Mouse (Mus musculus) bone marrow macrophage, adult 2 months (primary cell): ENCODE measurements around the gene Dgka. TPM values are rescaled to one million over a fixed set of nuclear protein-coding genes. Genes with fewer than 3 reads are reported as not detected.

Experiments used
- H3K27ac ChIP-seq: 2 replicates; pipeline ENCODE4 v1.5.1; 2012; ENCODE audit warnings: low read depth, low read length; ENCODE audit not compliant: insufficient read depth
- H3K4me1 ChIP-seq: 2 replicates; pipeline ENCODE4 v1.6.1; 2012; ENCODE audit warnings: low read length; ENCODE audit not compliant: control insufficient read depth, insufficient read depth
- H3K4me3 ChIP-seq: 2 replicates; pipeline ENCODE4 v1.5.1; 2012; ENCODE audit warnings: mild to moderate bottlenecking, low read length, moderate library complexity; ENCODE audit not compliant: insufficient read depth
- CTCF ChIP-seq: IDR thresholded peaks from 2 replicates; pipeline ENCODE4 v1.5.1; 2012; ENCODE audit warnings: low read depth, mild to moderate bottlenecking, low read length, moderate library complexity
- POLR2A ChIP-seq: IDR thresholded peaks from 2 replicates; pipeline ENCODE4 v1.6.1; 2012; ENCODE audit warnings: mild to moderate bottlenecking, low read depth, low read length, borderline replicate concordance
- polyA plus RNA-seq: library from polyadenylated mRNA; stranded (reverse); fragments of >200 nt; gene quantifications from 2 replicates; pipeline ENCODE4 v1.2.4, GENCODE M21; 2012; ENCODE audit not compliant: missing spikeins, insufficient read depth, insufficient read length

Gene Dgka
- polyA plus RNA-seq, 1 experiment = 29.6 TPM

DNA sequence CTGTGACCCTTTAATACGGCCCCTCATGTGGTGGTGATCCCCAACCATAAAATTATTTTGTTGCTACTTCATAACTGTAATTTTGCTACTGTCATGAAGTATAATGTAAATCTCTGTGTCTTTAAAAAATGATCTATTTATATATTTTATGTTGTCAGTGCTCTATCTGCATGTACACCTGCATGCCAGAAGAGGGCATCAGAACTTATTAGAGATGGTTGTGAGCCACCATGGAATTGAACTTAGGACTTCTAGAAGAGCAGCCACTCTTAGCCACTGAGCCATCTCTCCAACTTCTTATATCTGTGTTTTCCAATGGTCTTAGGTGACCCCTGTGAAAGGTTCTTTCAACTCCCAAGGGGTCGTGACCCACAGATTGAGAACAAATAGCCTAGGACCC is 28.2 kb upstream of the Dgka start:
- Histone ChIP-seq H3K27ac (no peak overlapping the region), H3K4me1 (no peaks in the 10 kb centered on the region), H3K4me3 (no peak overlapping the region)
- TF ChIP-seq CTCF = no peak
- TF ChIP-seq POLR2A = no peak

DNA sequence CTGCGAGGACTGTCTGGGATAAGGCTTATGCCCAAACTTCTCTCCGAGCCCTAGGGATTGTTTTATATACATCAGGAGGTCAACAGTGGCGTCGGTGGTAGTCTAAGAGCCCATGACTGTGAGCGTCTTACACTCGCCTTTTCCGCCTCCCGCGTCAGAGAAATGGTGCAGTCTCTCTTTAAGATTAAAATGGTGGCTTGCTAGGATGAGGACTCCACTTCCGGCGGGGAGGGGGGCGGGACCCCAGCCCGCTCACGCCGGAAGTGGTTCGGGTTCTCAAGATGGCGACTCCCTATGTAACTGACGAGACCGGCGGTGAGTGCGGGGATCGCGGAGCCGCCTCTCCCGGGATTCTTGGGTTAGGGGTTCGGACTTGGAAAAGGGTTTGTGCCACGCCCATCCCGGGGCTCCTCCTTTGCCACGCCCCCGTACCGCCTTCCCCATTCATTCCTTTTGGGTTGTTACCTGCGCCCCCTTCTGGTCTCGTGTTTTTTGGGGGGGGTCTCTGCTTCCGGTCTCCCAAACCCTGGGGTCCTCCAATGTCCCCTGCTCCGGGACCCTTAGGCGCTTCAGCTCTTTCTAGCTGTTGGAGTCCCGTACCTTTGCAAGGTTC is 3.7 kb upstream of the Dgka start:
- H3K4me1 ChIP-seq = peaks cover 33% of the 10 kb centered on the region
- peak; percentile 82 for TF ChIP-seq CTCF
- TF ChIP-seq POLR2A = no peak
- H3K4me3 ChIP-seq = peak overlapping the region; percentile 86

DNA sequence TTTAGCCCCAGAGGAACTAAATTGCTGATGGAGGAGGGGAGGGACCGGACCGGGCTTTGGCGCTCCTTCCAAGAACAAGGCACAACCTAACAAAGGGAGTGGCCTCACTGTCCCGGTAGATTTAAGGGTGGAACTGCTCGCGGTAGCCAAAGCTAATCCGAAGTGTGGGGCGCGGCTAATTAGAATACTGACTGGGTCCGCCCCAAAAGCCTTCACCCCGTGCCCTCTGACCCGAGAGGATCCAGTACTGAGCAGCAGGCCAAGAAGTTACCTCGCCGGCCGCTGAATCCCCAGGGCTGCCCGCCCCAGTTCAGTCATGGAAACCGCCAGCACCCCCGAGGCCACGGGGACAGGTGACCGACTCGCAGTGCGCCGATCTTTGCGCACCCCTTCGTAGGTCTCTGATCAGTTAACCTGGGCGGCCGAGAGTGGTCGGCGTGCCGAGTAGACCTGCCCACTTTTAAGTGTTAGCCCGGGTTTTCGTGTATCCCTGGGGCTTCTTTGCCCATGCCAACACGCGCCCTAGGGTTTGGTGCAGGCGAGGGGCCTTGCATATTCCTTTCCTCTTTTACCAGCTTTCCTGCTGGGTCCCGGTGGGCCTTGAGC is 3.1 kb upstream of the Dgka start, which contains the start of gene Pym1:
Gene Pym1, plus strand, starts transcription at position 244 of the 606 bp plus-strand sequence.
- TF ChIP-seq CTCF (no peak), POLR2A (no peak)
- Histone ChIP-seq H3K4me1 (peaks cover 35% of the 10 kb centered on the region), H3K4me3 (peak within 1 kb of the TSS; percentile 86), H3K27ac (peak within 1 kb of the TSS; percentile 76)

More for the DNA sequence above, 3.7 kb upstream of the Dgka start:
- peak overlapping the region; percentile 76 for H3K27ac ChIP-seq

DNA sequence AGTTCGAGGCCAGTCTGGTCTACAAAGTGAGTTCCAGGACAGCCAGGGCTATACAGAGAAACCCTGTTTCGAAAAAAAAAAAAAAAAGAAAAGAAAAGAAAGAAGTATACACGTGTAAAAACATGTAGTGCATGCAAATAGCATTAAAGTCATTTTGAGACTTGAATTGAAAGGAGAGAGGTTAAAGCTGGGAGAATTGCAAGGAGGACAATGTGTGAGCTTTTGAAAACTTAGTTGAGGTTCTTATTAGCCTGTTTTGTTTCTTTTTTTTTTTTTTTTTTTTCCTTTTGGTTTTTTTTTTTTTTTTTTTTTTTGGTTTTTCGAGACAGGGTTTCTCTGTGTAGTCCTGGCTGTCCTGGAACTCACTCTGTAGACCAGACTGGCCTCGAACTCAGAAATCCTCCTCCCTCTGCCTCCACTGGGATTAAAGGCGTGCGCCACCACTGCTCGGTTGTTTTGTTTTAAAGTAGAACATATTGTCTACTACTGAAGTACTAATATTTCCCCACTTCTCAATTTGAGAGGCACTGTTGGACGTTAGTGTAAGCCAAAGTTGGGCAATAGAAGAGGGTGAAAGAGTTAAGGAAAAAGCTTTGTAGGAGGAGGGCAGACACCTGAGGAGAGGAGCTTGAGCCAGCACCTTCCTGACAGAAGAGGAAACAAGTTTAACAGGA is 2.5 kb upstream of the Dgka start:
- peaks cover 35% of the 10 kb centered on the region for H3K4me1 ChIP-seq
- no peak for TF ChIP-seq CTCF
- TF ChIP-seq POLR2A = no peak
- peak overlapping the region; percentile 86 for H3K4me3 ChIP-seq
- H3K27ac ChIP-seq = peak overlapping the region; percentile 76

DNA sequence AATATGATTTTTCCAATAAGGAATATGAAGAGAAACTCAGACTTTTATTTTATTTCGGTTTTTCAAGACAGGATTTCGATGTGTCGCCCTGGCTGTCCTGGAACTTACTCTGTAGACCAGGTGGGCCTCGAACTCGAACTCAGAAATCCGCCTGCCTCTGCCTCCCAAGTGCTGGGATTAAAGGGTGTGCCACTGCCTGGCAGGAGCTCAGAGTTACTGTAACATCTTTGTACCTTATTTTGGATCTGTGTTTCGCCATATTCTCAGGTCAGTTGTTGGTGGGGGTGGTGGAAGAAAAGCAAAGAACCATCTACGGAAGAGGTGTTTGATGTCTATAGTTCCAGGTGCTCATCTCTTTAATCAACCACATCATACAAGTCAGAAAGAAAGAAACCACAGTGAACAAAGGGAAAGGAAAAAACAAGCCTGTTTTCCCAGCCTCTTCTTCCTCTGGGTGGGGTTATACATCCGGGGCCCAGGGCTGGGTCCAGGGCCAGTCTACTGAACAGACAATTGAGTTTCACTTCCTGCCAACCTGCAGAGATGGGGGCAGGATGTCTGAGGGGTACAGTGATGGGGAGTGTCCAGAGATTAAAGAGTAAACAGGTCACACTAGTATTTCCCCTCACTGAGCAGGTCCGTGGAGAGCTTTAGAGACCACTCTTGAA is 1.4 kb upstream of the Dgka start:
- no peak for TF ChIP-seq CTCF
- no peak for TF ChIP-seq POLR2A
- Histone ChIP-seq H3K4me3 (no peak overlapping the region), H3K4me1 (peaks cover 32% of the 10 kb centered on the region), H3K27ac (no peak overlapping the region)

DNA sequence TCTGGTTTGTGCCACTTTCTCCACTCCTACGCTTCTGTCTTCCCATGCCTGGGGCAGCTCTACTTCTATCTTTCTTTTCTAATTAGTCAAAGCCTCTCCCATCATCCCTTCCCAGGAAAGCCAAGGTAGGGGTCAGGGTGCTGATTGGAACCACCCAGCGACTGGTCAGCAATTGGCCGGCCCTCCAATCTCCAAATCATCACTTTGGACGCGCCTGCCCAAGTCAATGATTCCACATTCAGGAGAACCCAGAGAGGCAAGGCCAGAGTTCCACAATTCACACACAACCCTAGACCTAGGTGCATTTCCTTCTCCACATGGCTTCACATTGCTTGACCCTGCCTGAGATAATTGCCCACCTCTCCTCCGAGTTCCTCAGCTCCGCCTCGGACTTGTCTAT is 444 bp downstream of the Dgka start:
- Histone ChIP-seq H3K27ac (no peak overlapping the region), H3K4me1 (peaks cover 24% of the 10 kb centered on the region), H3K4me3 (peak overlapping the region; percentile 70)
- 0 out of 2 replicates have a peak, but pooled peaks have one; percentile 10 for TF ChIP-seq CTCF
- TF ChIP-seq POLR2A = no peak

DNA sequence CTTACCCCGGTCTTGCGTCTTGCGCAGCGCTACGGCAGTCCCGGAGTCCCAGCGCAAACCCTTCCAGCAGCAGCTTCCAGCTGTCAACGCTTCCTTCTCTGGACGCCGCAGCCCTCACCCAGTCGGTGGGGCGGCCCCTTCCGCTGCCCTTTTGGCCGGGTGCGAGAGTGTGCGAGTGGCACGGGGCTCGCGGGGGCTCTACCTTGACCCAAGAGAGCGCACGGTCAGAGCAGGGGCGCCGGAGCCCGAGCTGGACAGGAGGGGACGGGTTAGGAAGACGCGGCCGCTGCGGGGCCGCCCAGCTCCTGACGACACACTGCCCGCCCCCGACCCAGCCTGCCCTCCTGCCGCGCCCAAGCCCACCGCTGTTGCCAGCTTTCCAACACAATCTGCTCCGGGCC is 864 bp downstream of the Dgka start:
- Histone ChIP-seq H3K4me1 (peaks cover 21% of the 10 kb centered on the region), H3K27ac (no peak overlapping the region), H3K4me3 (peak overlapping the region; percentile 70)
- TF ChIP-seq CTCF (no peak), POLR2A (no peak)

DNA sequence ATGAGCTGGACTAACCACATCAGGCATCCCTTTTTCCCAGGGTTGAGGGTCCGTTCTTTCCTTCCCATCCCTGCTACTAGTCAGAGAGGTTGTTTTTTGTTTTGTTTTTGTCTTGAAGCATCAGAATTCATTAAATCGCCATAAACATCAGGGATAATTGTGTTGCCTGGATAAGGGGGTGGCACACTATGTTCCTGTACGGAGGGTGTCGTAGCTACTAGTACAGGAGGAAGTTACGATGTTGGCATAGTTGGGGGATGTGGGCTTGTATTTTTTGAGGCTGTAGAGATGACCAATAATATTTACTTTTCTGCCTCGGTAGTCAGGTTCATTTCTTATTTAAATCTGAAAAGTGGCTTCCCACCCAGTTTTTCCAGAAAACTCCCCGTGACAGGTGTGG is 1.4 kb downstream of the Dgka start:
- H3K4me1 ChIP-seq = peaks cover 21% of the 10 kb centered on the region
- H3K27ac ChIP-seq = no peak overlapping the region
- peak overlapping the region; percentile 70 for H3K4me3 ChIP-seq
- no peak for TF ChIP-seq CTCF

DNA sequence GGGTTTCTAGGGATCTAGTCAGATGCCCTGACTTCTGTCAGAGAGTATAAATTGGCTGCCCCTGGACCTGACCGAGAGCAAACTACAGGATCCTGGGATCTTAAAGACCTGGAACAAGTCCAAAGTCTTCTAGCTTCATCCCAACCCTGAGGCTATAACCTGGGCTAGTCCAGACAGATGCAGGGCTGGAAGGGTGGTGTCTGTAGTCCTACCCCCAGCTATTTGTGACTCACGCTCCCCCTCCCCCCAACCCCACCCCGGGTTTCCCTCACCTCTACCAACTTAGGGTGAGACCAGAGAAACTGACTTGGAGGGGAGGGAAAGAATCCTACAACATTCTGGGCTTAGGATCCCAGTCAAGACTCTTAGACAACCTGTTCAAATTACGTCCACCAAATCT is 2.0 kb downstream of the Dgka start:
- peaks cover 21% of the 10 kb centered on the region for H3K4me1 ChIP-seq
- no peak overlapping the region for H3K4me3 ChIP-seq
- TF ChIP-seq CTCF (no peak), POLR2A (no peak)
- H3K27ac ChIP-seq = no peak overlapping the region

DNA sequence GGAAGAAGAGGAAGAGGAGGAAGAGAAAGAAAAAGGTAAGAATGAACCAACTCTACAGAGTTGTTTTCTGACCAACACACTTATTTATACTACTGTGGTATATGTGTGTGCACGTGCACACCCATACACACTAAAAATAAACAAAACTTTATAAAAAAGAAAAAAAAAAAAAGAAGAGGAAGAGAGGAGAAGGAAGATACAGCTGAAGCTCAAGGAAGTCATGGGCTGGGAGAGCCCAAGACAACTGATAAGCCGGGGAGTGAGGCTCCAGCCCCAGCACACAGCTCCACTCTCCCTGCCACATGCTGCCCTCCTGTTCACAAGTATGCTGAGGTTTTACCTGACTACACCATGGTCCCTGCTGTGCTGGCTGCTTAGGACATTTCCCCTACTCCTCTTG is 4.4 kb downstream of the Dgka start:
- no peak overlapping the region for H3K27ac ChIP-seq
- peaks cover 16% of the 10 kb centered on the region for H3K4me1 ChIP-seq
- no peak overlapping the region for H3K4me3 ChIP-seq
- TF ChIP-seq POLR2A (no peak), CTCF (no peak)
